Mouse (Mus musculus) inflammation-experienced regulatory T-cells, adult 6 months (primary cell): Measurements from ENCODE around the gene Olfr994. TPM values are rescaled to one million over a fixed set of nuclear protein-coding genes. Genes with fewer than 3 reads are reported as not detected.

Experiments used
- ATAC-seq: one replicate; pipeline ENCODE4 v1.8.0; 2017
- polyA plus RNA-seq, 3 experiments: library from polyadenylated mRNA; unstranded; fragments of 100-300 nt; shearing (Covaris generic); gene quantifications; one replicate each; pipeline ENCODE4 v1.2.1; 2017

Olfr994 gene
- polyA plus RNA-seq = not detected

GRCm38 (mm10) chr2:85436351-85436750 lies at the start of gene Olfr994:
TSS of gene Olfr994 (minus strand) at chr2:85436451.
- no peak for ATAC-seq

- ATAC-seq = no peak
Observed at GRCm38 (mm10) chr2:85466801-85467325, 30.6 kb upstream of the Olfr994 start.

DNA sequence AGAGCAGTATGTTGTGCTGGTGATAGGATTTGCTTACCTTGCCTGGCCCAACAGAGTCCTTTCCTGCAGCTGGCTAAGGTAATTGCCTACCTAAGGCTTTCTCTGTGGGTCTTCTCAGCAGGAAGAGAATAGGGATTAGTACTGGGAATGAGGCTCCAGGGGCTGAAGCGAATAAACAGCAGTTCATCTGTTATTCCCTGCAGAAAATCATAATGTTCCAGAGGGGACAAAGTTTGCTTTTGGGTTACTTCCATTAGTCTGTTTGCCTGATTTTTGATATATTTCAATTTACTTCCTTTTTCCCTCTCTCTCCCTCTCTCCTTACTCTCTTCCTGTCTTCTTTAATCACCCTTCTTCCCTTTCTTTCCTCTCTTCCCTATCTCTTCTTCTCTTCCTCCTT lies 7.3 kb upstream of the Olfr994 start, which contains the start of gene Olfr995:
TSS of gene Olfr995 (minus strand) at position 101 of the 400 bp plus-strand sequence.
- ATAC-seq = no peak

DNA sequence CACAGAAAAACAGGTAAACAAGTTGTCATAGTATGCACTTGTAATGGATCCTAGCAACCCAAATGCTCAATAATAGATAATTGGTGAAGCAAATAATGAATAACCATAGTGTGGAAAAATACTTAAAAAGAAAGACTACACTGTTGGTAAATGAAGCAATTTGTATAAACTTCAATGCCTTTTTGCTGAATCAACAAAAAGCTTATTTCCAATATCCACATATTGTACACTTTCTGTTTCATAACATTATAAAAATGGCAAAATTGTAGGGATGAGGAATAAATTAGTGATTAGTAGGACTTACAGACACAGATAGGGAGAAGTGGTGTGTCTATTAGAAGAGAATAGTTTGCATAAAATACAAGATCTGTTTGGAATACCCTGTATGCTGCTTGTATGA lies 6.3 kb upstream of the Olfr994 start:
- ATAC-seq = no peak

- ATAC-seq = no peak
Observed at GRCm38 (mm10) chr2:85425893-85426292, 10.4 kb downstream of the Olfr994 start.

DNA sequence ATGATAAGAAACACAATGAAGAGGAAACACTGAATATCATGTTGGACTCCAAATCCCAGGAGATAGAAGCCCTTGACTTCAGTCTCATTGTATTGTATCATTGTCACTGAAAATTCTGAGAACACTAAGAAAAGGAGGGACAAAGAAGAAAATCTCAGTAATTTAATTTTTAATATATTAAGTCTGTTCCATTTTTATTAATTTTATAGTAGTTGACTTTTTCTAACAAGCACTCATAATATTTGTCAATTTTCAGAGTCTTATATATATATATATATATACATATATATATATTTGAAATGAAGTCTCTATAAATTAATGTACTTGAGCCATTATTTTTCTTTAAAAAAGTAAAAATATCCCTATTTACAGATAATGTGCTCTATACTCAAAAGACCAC lies 21.5 kb downstream of the Olfr994 start, which contains the start of gene Olfr993:
TSS of gene Olfr993 (minus strand) at position 101 of the 400 bp plus-strand sequence.
- ATAC-seq = no peak

DNA sequence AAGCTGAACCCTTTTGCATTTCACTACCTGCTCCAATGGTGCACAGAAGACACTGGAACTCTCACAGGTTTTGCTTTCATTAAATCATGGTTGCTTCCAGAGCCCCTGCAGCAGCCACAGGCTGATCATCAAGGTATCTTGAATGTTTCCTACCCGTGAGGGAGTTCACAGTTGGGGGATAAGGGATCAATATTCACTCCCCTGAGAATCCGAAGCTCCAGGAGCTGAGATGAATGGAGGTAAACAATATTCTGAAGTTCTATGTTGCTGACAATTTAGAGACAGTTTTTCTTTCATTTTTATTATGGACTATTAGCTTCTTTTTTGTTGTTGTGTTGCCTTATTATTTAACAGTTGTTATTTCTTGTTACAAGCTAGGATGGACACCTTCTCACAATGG lies 26.9 kb downstream of the Olfr994 start, which contains the start of gene Olfr992:
TSS of gene Olfr992 (minus strand) at position 101 of the 400 bp plus-strand sequence.
- no peak for ATAC-seq

Other genes starting within 250 kb of the Olfr994 start
- not detected for gene Lrrc55, start 239.3 kb downstream of the Olfr994 start, polyA plus RNA-seq
- gene Olfr987, start 97.1 kb downstream of the Olfr994 start, polyA plus RNA-seq = not detected
- not detected for gene Olfr988, start 73.2 kb downstream of the Olfr994 start, polyA plus RNA-seq
- gene Olfr992, start 27.0 kb downstream of the Olfr994 start, polyA plus RNA-seq = not detected
- not detected for gene Olfr993, start 21.6 kb downstream of the Olfr994 start, polyA plus RNA-seq
- gene Olfr995, start 7.2 kb upstream of the Olfr994 start, polyA plus RNA-seq = not detected
- gene 4833423E24Rik, start 82.6 kb upstream of the Olfr994 start, polyA plus RNA-seq = not detected
- not detected for gene Olfr996, start 142.8 kb upstream of the Olfr994 start, polyA plus RNA-seq
- not detected for gene Olfr998, start 152.5 kb upstream of the Olfr994 start, polyA plus RNA-seq
- gene Olfr1000, start 175.5 kb upstream of the Olfr994 start, polyA plus RNA-seq = not detected
- not detected for gene Olfr1002, start 214.3 kb upstream of the Olfr994 start, polyA plus RNA-seq
- gene Olfr154, start 228.0 kb upstream of the Olfr994 start, polyA plus RNA-seq = not detected
- gene Olfr1006, start 242.3 kb upstream of the Olfr994 start, polyA plus RNA-seq = not detected